In genomic region chr15:27926450-27926849, GRCm38 (mm10) we compare ENCODE assay signal across 11 mouse cellular contexts.
A peak's percentile ranks its signal among the peaks of the same experiment; 100 is the strongest.
DNase-seq lines count a peak whose midpoint lies in the region; ATAC-seq and TF ChIP-seq lines count a peak whose summit lies in the region.
"Had no signal": no experiment of that assay in that cellular context is flagged by ENCODE, and none has a peak within 500 bp of the region (broad histone marks: within the 10 kb centered on the region; RNA-seq: fewer than 3 reads in every experiment).

No protein-coding gene starts in this region.

- WGBS in heart, embryonic 16.5 days: 63% methylated on average over 7 of the region's 7 CpGs
- 68% methylated on average over 7 of the region's 7 CpGs for WGBS in limb, embryonic 15.5 days
- WGBS in spleen, adult 2 months: 37% methylated on average over 7 of the region's 7 CpGs
- 75% methylated on average over 7 of the region's 7 CpGs for WGBS in forebrain, embryonic 16.5 days

- in situ Hi-C loops in CH12.LX (cut with MboI; ENCODE audit: low pct_ligation_motif_present, low pct_unique_long_range_greater_than_20kb, low sequenced_read_pairs): no loop called here

- peak; percentile 53 for TF ChIP-seq EP300 in CH12.LX (IDR thresholded peaks at IDR 0.05; ENCODE audit: low read length)

- no peak overlapping the region for H3K4me3 ChIP-seq in heart, embryonic 16.5 days (ENCODE audit: low read length)
- no peak overlapping the region for H3K4me3 ChIP-seq in CH12.LX (replicated peaks in 1 of 3; ENCODE audit: low read depth in 2 of 3, low read length in 2 of 3, poor library complexity in 1 of 3)
- H3K4me3 ChIP-seq in limb, embryonic 15.5 days: no peak overlapping the region
- no peak overlapping the region for H3K4me3 ChIP-seq in spleen, adult 2 months (ENCODE audit: extremely low read depth, insufficient read depth, insufficient read length)
- H3K4me3 ChIP-seq in forebrain, embryonic 16.5 days (replicated peaks; ENCODE audit: low read length): no peak overlapping the region

- no peak for TF ChIP-seq CTCF in CH12.LX (conservative IDR thresholded peaks at IDR 0.05 in 1 of 2, IDR thresholded peaks at IDR 0.05 in 1 of 2; ENCODE audit: low read depth in 2 of 2, low read length in 2 of 2)
- no peak for TF ChIP-seq CTCF in spleen, adult 2 months (IDR thresholded peaks at IDR 0.05; ENCODE audit: extremely low read depth, insufficient read depth, insufficient read length, insufficient replicate concordance)

- no peaks in the 10 kb centered on the region for H3K36me3 ChIP-seq in heart, embryonic 16.5 days (ENCODE audit: control insufficient read depth, insufficient read depth)
- no peaks in the 10 kb centered on the region for H3K36me3 ChIP-seq in CH12.LX (replicated peaks in 1 of 2; ENCODE audit: control insufficient read depth in 1 of 2, insufficient read depth in 1 of 2, low read length in 1 of 2)
- H3K36me3 ChIP-seq in limb, embryonic 15.5 days: no peaks in the 10 kb centered on the region
- H3K36me3 ChIP-seq in spleen, adult 2 months (ENCODE audit: control insufficient read depth, insufficient read depth, low read length): no peaks in the 10 kb centered on the region
- H3K36me3 ChIP-seq in forebrain, embryonic 16.5 days (ENCODE audit: control insufficient read depth, insufficient read depth): no peaks in the 10 kb centered on the region

- no peak for TF ChIP-seq POLR2A in CH12.LX (IDR thresholded peaks at IDR 0.05; ENCODE audit: low read depth, low read length)
- no peak for TF ChIP-seq POLR2A in spleen, adult 2 months (IDR thresholded peaks at IDR 0.05; ENCODE audit: low read depth, low read length)

- no peak for DNase-seq in heart, adult 11 months
- peak; percentile 87 for DNase-seq in CH12.LX (ENCODE audit: extremely low read depth)
- DNase-seq in spleen, adult 2 months (ENCODE audit: low read depth in 1 of 2, low spot score in 2 of 2): peak; percentile 61 to 65
- DNase-seq in left cerebral cortex, postnatal 10 days (ENCODE audit: extremely low spot score in 1 of 2, low spot score in 2 of 2): no peak
- no peak for DNase-seq in frontal cortex, postnatal 14 days (ENCODE audit: low spot score in 2 of 2)
- DNase-seq: embryo, embryonic 11 days; kidney, adult 8-10 months; left cerebral cortex, postnatal 4 days had no signal

- peak overlapping the region; percentile 1; the same call in 1 of the 2 replicates for H3K9ac ChIP-seq in heart, embryonic 16.5 days (ENCODE audit: low read length)
- no peak overlapping the region for H3K9ac ChIP-seq in CH12.LX (ENCODE audit: insufficient read depth, low read depth)
- H3K9ac ChIP-seq in limb, embryonic 15.5 days: no peak overlapping the region
- H3K9ac ChIP-seq in forebrain, embryonic 16.5 days (replicated peaks; ENCODE audit: low read depth, low read length): no peak overlapping the region

- intact Hi-C loops in left cerebral cortex, postnatal 10 days (cut with DNase I): no loop called here

- H3K27me3 ChIP-seq in heart, embryonic 16.5 days (ENCODE audit: control insufficient read depth, insufficient read depth, low read length): no peaks in the 10 kb centered on the region
- no peaks in the 10 kb centered on the region for H3K27me3 ChIP-seq in CH12.LX (replicated peaks)
- no peaks in the 10 kb centered on the region for H3K27me3 ChIP-seq in limb, embryonic 15.5 days
- H3K27me3 ChIP-seq in spleen, adult 2 months (ENCODE audit: control insufficient read depth, insufficient read depth, low read length): no peaks in the 10 kb centered on the region
- no peaks in the 10 kb centered on the region for H3K27me3 ChIP-seq in forebrain, embryonic 16.5 days (replicated peaks; ENCODE audit: control insufficient read depth, insufficient read depth, low read length)

- TF ChIP-seq RAD21 in CH12.LX (IDR thresholded peaks at IDR 0.05; ENCODE audit: low read depth, low read length): no peak

- peak overlapping the region; percentile 30; the same call in 1 of the 2 replicates for H3K4me2 ChIP-seq in heart, embryonic 16.5 days (ENCODE audit: low read depth, low read length)
- peak overlapping the region; percentile 54 for H3K4me2 ChIP-seq in CH12.LX (ENCODE audit: insufficient read depth, low read depth, poor library complexity, severe bottlenecking)
- H3K4me2 ChIP-seq in limb, embryonic 15.5 days: no peak overlapping the region
- H3K4me2 ChIP-seq in forebrain, embryonic 16.5 days (ENCODE audit: low read length): no peak overlapping the region

- peaks cover 43% of the 10 kb centered on the region for H3K4me1 ChIP-seq in heart, embryonic 16.5 days (ENCODE audit: control insufficient read depth, insufficient read depth, low read length)
- peaks cover 13 to 56% of the 10 kb centered on the region in 2 experiments for H3K4me1 ChIP-seq in CH12.LX (ENCODE audit: control insufficient read depth in 1 of 2, insufficient read depth in 2 of 2)
- H3K4me1 ChIP-seq in limb, embryonic 15.5 days: peaks cover 44% of the 10 kb centered on the region
- H3K4me1 ChIP-seq in spleen, adult 2 months (ENCODE audit: control insufficient read depth, insufficient read depth, insufficient read length): peaks cover 14% of the 10 kb centered on the region
- H3K4me1 ChIP-seq in forebrain, embryonic 16.5 days (replicated peaks; ENCODE audit: control insufficient read depth, insufficient read depth, low read length): peaks cover 35% of the 10 kb centered on the region

- no peaks in the 10 kb centered on the region for H3K9me3 ChIP-seq in heart, embryonic 16.5 days (replicated peaks; ENCODE audit: control insufficient read depth, low read length)
- no peaks in the 10 kb centered on the region for H3K9me3 ChIP-seq in CH12.LX (replicated peaks; ENCODE audit: low read length)
- H3K9me3 ChIP-seq in limb, embryonic 15.5 days: no peaks in the 10 kb centered on the region
- H3K9me3 ChIP-seq in forebrain, embryonic 16.5 days (ENCODE audit: control insufficient read depth, low read length): no peaks in the 10 kb centered on the region

- peak overlapping the region; percentile 73 for H3K27ac ChIP-seq in heart, embryonic 16.5 days (ENCODE audit: low read length)
- peak overlapping the region; percentile 53; the same call in 1 of the 2 replicates for H3K27ac ChIP-seq in CH12.LX (ENCODE audit: insufficient read depth, low read depth)
- peak overlapping the region; percentile 61 for H3K27ac ChIP-seq in limb, embryonic 15.5 days
- H3K27ac ChIP-seq in spleen, adult 2 months (ENCODE audit: insufficient read depth, low read length): peak overlapping the region; percentile 69
- no peak overlapping the region for H3K27ac ChIP-seq in forebrain, embryonic 16.5 days (ENCODE audit: low read length)

- dilution Hi-C loops in CH12.LX (cut with MboI; ENCODE audit: extremely low pct_ligation_motif_present, extremely low pct_unique_long_range_greater_than_20kb, low sequenced_read_pairs): no loop called here

- no peak for ATAC-seq in heart, embryonic 16.5 days (replicated peaks; ENCODE audit: extremely low read depth, insufficient read depth, low FRiP score)
- ATAC-seq in limb, embryonic 15.5 days (ENCODE audit: insufficient number of reproducible peaks, low FRiP score, low TSS enrichment, low read depth): no peak
- ATAC-seq in forebrain, embryonic 16.5 days: no peak

- H3K79me2 ChIP-seq in CH12.LX (replicated peaks; ENCODE audit: control insufficient read depth, extremely low read depth, insufficient read depth, poor library complexity, severe bottlenecking): no peaks in the 10 kb centered on the region

TF ChIP-seq in CH12.LX, 34 proteins besides CTCF, POLR2A, EP300 and RAD21:
- no peak for TF ChIP-seq HCFC1 (IDR thresholded peaks at IDR 0.05; ENCODE audit: low read depth, low read length)
- TF ChIP-seq E2F4 (IDR thresholded peaks at IDR 0.05; ENCODE audit: insufficient replicate concordance, low read depth, low read length): no peak
- no peak for TF ChIP-seq ZKSCAN1 (IDR thresholded peaks at IDR 0.05; ENCODE audit: borderline replicate concordance, low read depth, low read length)
- peak; percentile 44; the same call in 1 of the 2 replicates for TF ChIP-seq MEF2A (IDR thresholded peaks at IDR 0.05; ENCODE audit: borderline replicate concordance, low read depth, low read length)
- peak; percentile 48 for TF ChIP-seq BHLHE40 (IDR thresholded peaks at IDR 0.05; ENCODE audit: low read depth, low read length)
- peak; percentile 55; the same call in 1 of the 2 replicates for TF ChIP-seq MAFK (IDR thresholded peaks at IDR 0.05; ENCODE audit: insufficient replicate concordance, low read length)
- no peak for TF ChIP-seq SMC3 (IDR thresholded peaks at IDR 0.05; ENCODE audit: low read depth, low read length)
- TF ChIP-seq TCF12 (IDR thresholded peaks at IDR 0.05; ENCODE audit: low read depth, low read length): 0 out of 2 replicates have a peak, but pooled peaks have one; percentile 32

Comparison
In these comparisons a context has a peak if more than half of its experiments do, and no peak if none do; other contexts are left out.
1. H3K4me2 ChIP-seq: peak in heart, embryonic 16.5 days (single experiment) and CH12.LX (single experiment); none in limb, embryonic 15.5 days (single experiment) and forebrain, embryonic 16.5 days (single experiment).
2. DNase-seq: peak in CH12.LX (single experiment) and spleen, adult 2 months (2 of 2); none in heart, adult 11 months (single experiment), left cerebral cortex, postnatal 10 days (0 of 2) and frontal cortex, postnatal 14 days (0 of 2).